Mouse (Mus musculus) NIH3T3 (cell line): ENCODE data around the gene Car10.

Experiments used
- DNase-seq: peaks from one replicate; pipeline ENCODE4 v3.0.0-alpha.2; 2012; ENCODE audit warnings: low read depth

Car10 gene

GRCm38 (mm10) chr11:93500442-93500841, 402.6 kb downstream of the Car10 start:
- DNase-seq = no peak

DNA sequence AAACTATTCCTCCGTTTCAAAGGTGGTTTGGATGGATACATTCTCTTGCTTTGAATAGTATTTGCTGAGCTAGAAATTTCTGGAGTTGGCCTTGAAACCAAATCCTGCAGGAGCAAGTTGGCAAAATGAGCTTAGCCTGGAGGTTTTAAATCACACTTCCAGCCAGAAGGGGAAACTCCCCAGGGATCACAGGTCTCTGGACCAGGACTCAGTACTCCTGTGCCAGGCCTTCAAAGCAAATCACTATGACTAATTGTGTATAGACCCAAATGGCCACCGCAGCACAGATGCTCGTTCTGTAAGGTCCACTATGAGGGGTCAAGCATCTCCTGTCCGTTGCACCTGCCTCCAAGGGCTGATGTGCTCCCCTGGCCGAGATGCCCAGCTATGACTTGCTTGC, 403.8 kb downstream of the Car10 start:
- DNase-seq = no peak

DNA sequence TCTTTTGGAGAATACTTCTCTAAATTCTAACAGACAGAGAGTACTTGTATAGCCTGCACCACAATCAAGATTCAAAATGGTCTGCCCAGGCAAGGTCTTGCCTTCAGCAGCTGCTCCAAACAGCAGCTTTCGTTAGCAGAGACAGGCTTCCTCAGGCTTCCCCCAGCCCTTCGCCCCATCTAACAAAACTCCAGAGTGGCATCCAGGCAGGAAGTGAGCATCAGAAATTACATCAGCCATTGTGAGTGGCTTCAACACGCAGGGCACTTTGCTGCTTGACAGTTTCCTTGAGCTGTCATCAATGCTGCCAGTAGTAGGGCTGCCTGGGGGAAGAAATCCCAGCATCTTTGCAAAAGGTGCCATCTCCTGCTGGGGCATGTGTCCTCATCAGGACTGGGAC, 405.0 kb downstream of the Car10 start:
- DNase-seq = no peak

DNA sequence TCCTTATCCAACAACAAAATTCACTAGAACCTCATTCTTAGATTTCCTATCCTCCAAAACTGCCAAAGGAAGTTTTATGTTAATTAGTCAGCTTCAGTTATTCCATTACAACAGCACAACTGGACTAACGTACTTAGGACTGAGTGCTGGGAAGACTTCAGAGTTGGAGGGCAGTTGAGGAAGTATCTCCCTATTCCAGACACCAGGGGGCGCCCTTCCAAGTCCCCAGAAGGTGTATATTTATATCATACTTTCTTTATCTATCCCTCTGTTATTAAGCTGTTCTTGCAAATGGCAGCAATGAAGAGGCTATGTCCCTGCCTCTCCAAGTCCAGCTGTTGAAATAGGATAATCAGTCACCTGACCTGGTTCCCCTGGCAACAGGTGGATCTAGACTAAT, 405.6 kb downstream of the Car10 start:
- peak; percentile 48 for DNase-seq

DNA sequence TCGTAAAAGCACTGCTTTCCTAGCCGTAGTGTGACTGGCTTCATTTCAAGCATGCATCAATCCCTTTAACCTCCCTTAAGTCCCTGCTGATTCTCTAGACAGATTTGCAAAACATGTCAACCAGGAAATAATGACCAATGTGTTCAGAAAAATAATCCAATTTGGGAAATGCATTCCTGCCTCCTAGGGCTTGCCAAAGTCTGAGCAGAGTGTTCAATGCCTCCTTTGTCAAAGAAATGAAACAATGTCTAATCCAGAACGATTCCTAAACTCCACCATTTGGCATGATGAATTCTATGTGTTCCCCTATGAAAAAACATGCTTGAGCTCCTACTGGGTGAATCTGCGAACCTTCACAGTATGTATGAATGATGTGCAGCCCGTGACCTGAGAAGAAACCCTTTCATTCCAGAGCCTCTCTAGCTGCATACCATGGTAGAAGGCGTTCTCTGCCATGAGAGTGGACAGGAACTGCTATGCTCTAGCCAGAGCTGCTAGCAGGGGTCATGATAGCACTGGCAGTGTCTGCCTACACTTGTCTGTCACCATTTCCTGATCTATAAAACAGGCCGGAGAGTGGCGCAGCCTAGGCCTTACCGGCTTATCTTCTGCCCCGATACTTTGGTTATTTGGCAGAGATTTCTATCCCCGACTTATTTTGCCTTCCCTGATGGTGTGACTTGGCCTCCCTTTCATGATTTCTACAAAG, 411.9 kb downstream of the Car10 start:
- DNase-seq = no peak

DNA sequence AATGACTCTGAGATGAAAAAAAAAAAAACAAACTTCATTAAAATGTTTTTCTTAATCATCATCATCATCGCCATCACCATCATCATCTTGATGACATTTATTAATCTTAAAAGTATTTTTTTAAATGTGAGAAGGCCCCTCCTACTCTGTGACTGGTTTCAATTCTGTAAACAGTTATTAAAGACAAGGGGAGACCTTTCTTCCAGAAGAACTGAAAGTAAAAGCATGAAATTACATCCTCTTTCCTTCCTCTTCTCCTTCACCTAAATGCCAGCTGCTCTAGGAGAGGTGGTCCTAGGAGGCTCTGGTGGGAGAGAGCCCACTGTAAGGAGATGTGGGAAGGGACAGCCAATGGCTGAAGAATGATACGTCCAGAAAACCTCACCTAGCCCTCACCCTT, 415.0 kb downstream of the Car10 start:
- DNase-seq = no peak

DNA sequence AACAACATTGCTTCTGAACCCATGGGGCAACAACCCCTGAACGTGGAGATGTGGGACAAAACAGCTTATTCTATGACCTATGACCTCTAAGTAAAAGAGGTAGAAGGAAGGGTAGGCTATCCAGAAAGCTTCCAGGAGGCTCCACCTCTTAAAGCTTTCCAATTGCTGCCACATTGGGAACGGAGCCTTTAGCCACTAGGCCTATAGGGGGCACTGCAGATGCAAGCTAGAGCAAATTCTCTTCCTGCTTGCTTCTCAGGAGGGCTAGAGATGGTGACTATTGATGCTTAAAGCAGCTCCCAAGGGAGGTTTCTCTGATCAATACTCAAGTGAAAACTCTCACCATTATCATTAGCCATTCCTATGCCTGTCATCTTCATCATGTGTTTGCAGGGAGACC, 416.6 kb downstream of the Car10 start:
- no peak for DNase-seq

DNA sequence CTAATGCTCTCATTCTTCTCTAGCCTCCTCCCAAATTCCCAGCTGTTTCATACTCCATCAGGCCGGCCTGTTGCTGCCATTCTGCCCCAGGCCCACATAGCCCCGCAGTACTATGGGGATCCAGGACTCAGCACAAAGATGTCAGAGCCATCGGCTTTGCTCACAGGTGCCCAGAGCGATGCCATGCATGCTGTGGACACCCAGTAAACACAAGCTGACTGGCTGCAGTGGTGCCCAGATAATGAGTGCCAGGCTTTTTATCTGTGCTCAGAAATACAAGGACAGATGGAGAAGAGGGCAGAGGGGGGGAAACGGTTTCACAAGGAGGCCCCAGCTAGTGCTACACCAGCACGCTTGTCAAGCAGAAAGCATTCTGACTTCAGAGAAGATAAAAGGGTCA, 417.7 kb downstream of the Car10 start:
- no peak for DNase-seq

GRCm38 (mm10) chr11:93516216-93516615, 418.4 kb downstream of the Car10 start:
- DNase-seq = no peak

GRCm38 (mm10) chr11:93516946-93517345, 419.1 kb downstream of the Car10 start:
- DNase-seq = no peak

DNA sequence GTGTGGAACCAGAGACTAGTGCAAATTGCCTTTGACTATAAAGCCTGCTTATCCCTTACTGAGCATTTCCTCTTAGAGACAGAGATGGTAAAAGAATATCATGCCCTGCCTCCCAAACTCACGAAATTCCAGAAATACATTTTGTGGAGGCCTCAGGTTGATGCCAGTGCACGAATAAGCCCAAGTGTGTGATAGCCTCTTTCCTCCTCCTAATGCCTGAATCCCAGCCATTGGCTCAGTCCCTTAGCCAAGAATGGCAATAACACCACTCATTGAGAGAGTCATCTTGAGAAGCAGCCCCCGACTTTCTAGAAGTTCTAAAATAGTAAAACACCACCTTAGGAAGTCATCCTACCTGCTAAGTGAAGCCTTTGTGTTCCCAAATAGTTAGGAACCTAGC, 424.7 kb downstream of the Car10 start:
- DNase-seq = no peak

- no peak for DNase-seq
Observed at GRCm38 (mm10) chr11:93525921-93526320, 428.1 kb downstream of the Car10 start.

GRCm38 (mm10) chr11:93531029-93531680, 433.3 kb downstream of the Car10 start:
- DNase-seq = peak; percentile 29

GRCm38 (mm10) chr11:93536244-93536643, 438.4 kb downstream of the Car10 start:
- no peak for DNase-seq

GRCm38 (mm10) chr11:93548904-93549303, 451.1 kb downstream of the Car10 start:
- DNase-seq = no peak

- DNase-seq = peak; percentile 34
Observed at GRCm38 (mm10) chr11:93550908-93551307, 453.1 kb downstream of the Car10 start.

DNA sequence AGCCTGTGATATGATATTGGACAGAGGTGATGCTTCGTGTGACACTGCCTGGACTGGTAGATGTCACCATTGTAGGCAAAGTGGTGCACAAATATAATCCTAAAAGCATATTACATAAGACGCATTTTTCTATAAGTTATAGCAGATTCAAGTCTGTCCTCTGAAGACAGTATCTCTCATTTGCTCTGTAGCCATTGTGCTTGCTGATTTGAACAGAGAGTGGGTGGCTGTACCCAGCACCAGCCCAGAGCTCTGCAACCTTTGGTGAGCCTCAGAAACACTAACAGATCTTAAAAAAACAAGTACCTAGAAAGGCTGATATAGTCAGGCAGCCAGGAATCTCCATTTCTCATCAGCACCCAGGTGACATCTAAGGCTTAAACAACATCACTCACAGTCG, 461.3 kb downstream of the Car10 start:
- DNase-seq = no peak

DNA sequence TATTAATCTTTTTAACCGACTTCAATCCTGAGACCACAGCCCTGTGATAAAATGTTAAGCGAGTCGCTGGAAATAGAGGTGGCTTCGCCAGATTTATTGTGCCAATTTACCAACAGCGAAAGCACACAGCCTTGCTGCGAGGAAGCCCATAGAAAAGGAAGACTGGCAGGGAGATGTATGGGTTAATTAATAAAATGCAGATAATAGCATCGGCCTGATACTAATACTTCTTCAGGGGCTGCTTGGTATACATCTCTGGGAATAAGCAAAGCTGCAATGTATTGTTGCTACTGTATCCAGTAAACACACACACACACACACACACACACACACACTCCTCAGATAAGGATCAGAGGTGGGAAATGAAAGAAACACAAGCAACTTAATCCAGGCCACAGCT, 462.7 kb downstream of the Car10 start:
- DNase-seq = no peak

GRCm38 (mm10) chr11:93562330-93562865, 464.6 kb downstream of the Car10 start:
- DNase-seq = no peak

GRCm38 (mm10) chr11:93565756-93566155, 467.9 kb downstream of the Car10 start:
- no peak for DNase-seq

GRCm38 (mm10) chr11:93571917-93572641, 474.3 kb downstream of the Car10 start:
- no peak for DNase-seq

DNA sequence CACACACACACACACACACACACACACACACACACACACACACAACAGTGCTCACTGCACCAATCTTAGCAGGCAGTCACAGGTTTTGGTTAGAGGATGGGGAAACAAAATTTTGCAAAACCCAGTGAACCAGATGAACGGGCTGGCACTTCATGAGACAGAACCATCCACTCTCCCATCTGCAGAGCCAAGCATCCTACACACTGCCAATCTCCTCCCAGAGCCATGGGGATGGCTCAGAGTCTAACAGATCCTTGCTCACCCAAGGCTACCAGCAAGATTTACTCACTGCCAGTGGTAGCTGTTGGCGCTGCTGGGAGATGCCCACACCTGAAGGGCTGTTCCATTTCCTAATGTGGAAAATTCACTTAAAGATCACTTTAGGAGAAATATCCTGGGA, 479.6 kb downstream of the Car10 start:
- DNase-seq = no peak

GRCm38 (mm10) chr11:93579626-93580025, 481.8 kb downstream of the Car10 start:
- DNase-seq = no peak
